Mouse (Mus musculus) midbrain, embryonic 15.5 days (tissue): ENCODE results near the gene Ssrp1. TPM values are rescaled to one million over a fixed set of nuclear protein-coding genes. Genes with fewer than 3 reads are reported as not detected.
A peak's percentile ranks its signal among the peaks of the same experiment; 100 is the strongest.

Source experiments
- ATAC-seq: fragments of 200-750 bp; cut with Nextera tagmentation; replicated peaks from 2 replicates; pipeline ENCODE4 v1.8.0; 2017; ENCODE audit warnings: moderate TSS enrichment
- H3K27ac ChIP-seq: fragments of 300-500 bp; sonication (generic); 2 replicates; pipeline ENCODE4 v1.5.1; 2015; ENCODE audit warnings: mild to moderate bottlenecking, inconsistent platforms
- H3K27me3 ChIP-seq: fragments of 300-500 bp; sonication (generic); replicated peaks from 2 replicates; pipeline ENCODE4 v1.6.1; 2015; ENCODE audit warnings: inconsistent platforms
- H3K36me3 ChIP-seq: fragments of 300-500 bp; sonication (generic); replicated peaks from 2 replicates; pipeline ENCODE4 v1.6.1; 2015; ENCODE audit warnings: inconsistent platforms
- H3K4me1 ChIP-seq: fragments of 300-500 bp; sonication (generic); 2 replicates; pipeline ENCODE4 v1.6.1; 2015; ENCODE audit warnings: inconsistent platforms
- H3K4me2 ChIP-seq: fragments of 300-500 bp; sonication (generic); 2 replicates; pipeline ENCODE4 v1.6.1; 2015; ENCODE audit warnings: inconsistent platforms, mild to moderate bottlenecking, moderate library complexity
- H3K4me3 ChIP-seq: fragments of 300-500 bp; sonication (generic); 2 replicates; pipeline ENCODE4 v1.5.1; 2015; ENCODE audit warnings: mild to moderate bottlenecking, inconsistent platforms
- H3K9ac ChIP-seq: fragments of 300-500 bp; sonication (generic); 2 replicates; pipeline ENCODE4 v1.6.1; 2015; ENCODE audit warnings: mild to moderate bottlenecking, inconsistent platforms
- H3K9me3 ChIP-seq: fragments of 300-500 bp; sonication (generic); 2 replicates; pipeline ENCODE4 v1.6.1; 2016; ENCODE audit warnings: inconsistent platforms
- WGBS: fragments of 180-500 bp; shearing (Covaris S2); methylation state at CpG from one replicate; pipeline ENCODE4 v1.1.7; 2015; ENCODE audit warnings: mixed read lengths; 5-methylcytosine and 5-hydroxymethylcytosine counted together
- polyA plus RNA-seq: library from polyadenylated mRNA; unstranded; fragments of >200 nt; fragmentation: Nextera tagmentation; extraction: Ambion mirVana; gene quantifications from 2 replicates; pipeline ENCODE4 v1.2.1, GENCODE M21; 2015

Gene Ssrp1
- polyA plus RNA-seq, 1 experiment from 2014 or later, result 180 TPM

- Histone ChIP-seq H3K36me3 (no peaks in the 10 kb centered on the region), H3K9ac (no peak overlapping the region)
- no peak for ATAC-seq
Observed at GRCm38 (mm10) chr2:85013826-85014587, 23.0 kb upstream of the Ssrp1 start.

GRCm38 (mm10) chr2:85014588-85014982 is 22.4 kb upstream of the Ssrp1 start:
- no peaks in the 10 kb centered on the region for H3K9me3 ChIP-seq
- ATAC-seq, result no peak

More at GRCm38 (mm10) chr2:85013826-85014587, 23.0 kb upstream of the Ssrp1 start:
- H3K4me3 ChIP-seq, result no peak overlapping the region
- H3K27me3 ChIP-seq, result no peaks in the 10 kb centered on the region
- no peak overlapping the region for H3K27ac ChIP-seq
- WGBS, result 86% methylated on average over 5 of the region's 5 CpGs
- H3K4me2 ChIP-seq, result no peak overlapping the region
- H3K9me3 ChIP-seq, result no peaks in the 10 kb centered on the region
- no peaks in the 10 kb centered on the region for H3K4me1 ChIP-seq

GRCm38 (mm10) chr2:85022043-85022442 is 15.0 kb upstream of the Ssrp1 start:
- Histone ChIP-seq H3K36me3 (no peaks in the 10 kb centered on the region), H3K27me3 (no peaks in the 10 kb centered on the region), H3K4me1 (no peaks in the 10 kb centered on the region), H3K27ac (no peak overlapping the region), H3K9me3 (no peaks in the 10 kb centered on the region), H3K9ac (no peak overlapping the region), H3K4me3 (no peak overlapping the region), H3K4me2 (no peak overlapping the region)
- WGBS, result 25% methylated on average over 4 of the region's 4 CpGs
- ATAC-seq, result no peak

More at GRCm38 (mm10) chr2:85014588-85014982, 22.4 kb upstream of the Ssrp1 start:
- H3K4me1 ChIP-seq, result no peaks in the 10 kb centered on the region
- no peak overlapping the region for H3K4me3 ChIP-seq
- H3K27me3 ChIP-seq, result no peaks in the 10 kb centered on the region
- 65% methylated on average over 3 of the region's 3 CpGs for WGBS
- H3K27ac ChIP-seq, result no peak overlapping the region
- H3K4me2 ChIP-seq, result no peak overlapping the region
- no peak overlapping the region for H3K9ac ChIP-seq
- no peaks in the 10 kb centered on the region for H3K36me3 ChIP-seq

GRCm38 (mm10) chr2:85026178-85026577 is 10.9 kb upstream of the Ssrp1 start:
- H3K4me2 ChIP-seq, result no peak overlapping the region
- H3K4me1 ChIP-seq, result no peaks in the 10 kb centered on the region
- no peak overlapping the region for H3K4me3 ChIP-seq
- H3K27ac ChIP-seq, result no peak overlapping the region
- H3K9ac ChIP-seq, result no peak overlapping the region
- ATAC-seq, result no peak
- H3K36me3 ChIP-seq, result no peaks in the 10 kb centered on the region
- no peaks in the 10 kb centered on the region for H3K27me3 ChIP-seq
- H3K9me3 ChIP-seq, result no peaks in the 10 kb centered on the region
- 85% methylated on average over 3 of the region's 3 CpGs for WGBS

GRCm38 (mm10) chr2:85027281-85027680 is 9.8 kb upstream of the Ssrp1 start:
- Histone ChIP-seq H3K9me3 (no peaks in the 10 kb centered on the region), H3K4me2 (no peak overlapping the region), H3K4me3 (no peak overlapping the region), H3K27me3 (no peaks in the 10 kb centered on the region), H3K27ac (no peak overlapping the region), H3K36me3 (no peaks in the 10 kb centered on the region), H3K9ac (no peak overlapping the region), H3K4me1 (no peaks in the 10 kb centered on the region)
- no peak for ATAC-seq
- WGBS, result 72% methylated on average over 5 of the region's 5 CpGs

GRCm38 (mm10) chr2:85029897-85030296 is 7.1 kb upstream of the Ssrp1 start:
- H3K9ac ChIP-seq, result no peak overlapping the region
- H3K4me3 ChIP-seq, result no peak overlapping the region
- no peaks in the 10 kb centered on the region for H3K4me1 ChIP-seq
- ATAC-seq, result no peak
- no peak overlapping the region for H3K27ac ChIP-seq
- no peaks in the 10 kb centered on the region for H3K27me3 ChIP-seq
- WGBS, result 61% methylated on average over 6 of the region's 6 CpGs
- H3K4me2 ChIP-seq, result no peak overlapping the region
- H3K36me3 ChIP-seq, result no peaks in the 10 kb centered on the region
- no peaks in the 10 kb centered on the region for H3K9me3 ChIP-seq

GRCm38 (mm10) chr2:85030989-85031388 is 6.0 kb upstream of the Ssrp1 start:
- Histone ChIP-seq H3K9me3 (no peaks in the 10 kb centered on the region), H3K9ac (no peak overlapping the region), H3K27ac (no peak overlapping the region), H3K36me3 (no peaks in the 10 kb centered on the region), H3K4me1 (no peaks in the 10 kb centered on the region), H3K4me2 (no peak overlapping the region), H3K4me3 (no peak overlapping the region), H3K27me3 (no peaks in the 10 kb centered on the region)
- WGBS, result 72% methylated on average over 6 of the region's 6 CpGs
- no peak for ATAC-seq

- no peak for ATAC-seq
- no peak overlapping the region for H3K27ac ChIP-seq
- WGBS, result 84% methylated on average over 2 of the region's 2 CpGs
- H3K4me1 ChIP-seq, result peaks cover 9% of the 10 kb centered on the region
- H3K27me3 ChIP-seq, result no peaks in the 10 kb centered on the region
- H3K9ac ChIP-seq, result no peak overlapping the region
- H3K4me2 ChIP-seq, result no peak overlapping the region
- H3K4me3 ChIP-seq, result no peak overlapping the region
- H3K36me3 ChIP-seq, result no peaks in the 10 kb centered on the region
- H3K9me3 ChIP-seq, result no peaks in the 10 kb centered on the region
Observed at GRCm38 (mm10) chr2:85033121-85033520, 3.9 kb upstream of the Ssrp1 start.

GRCm38 (mm10) chr2:85034169-85034568 is 2.9 kb upstream of the Ssrp1 start:
- ATAC-seq, result no peak
- Histone ChIP-seq H3K27me3 (no peaks in the 10 kb centered on the region), H3K4me1 (peaks cover 17% of the 10 kb centered on the region), H3K4me3 (no peak overlapping the region), H3K9me3 (no peaks in the 10 kb centered on the region), H3K27ac (no peak overlapping the region), H3K9ac (no peak overlapping the region), H3K4me2 (no peak overlapping the region), H3K36me3 (no peaks in the 10 kb centered on the region)
- 85% methylated on average over 7 of the region's 7 CpGs for WGBS

- H3K9ac ChIP-seq, result peak overlapping the region; percentile 72
- WGBS, result 10% methylated on average over 11 of the region's 11 CpGs
- peaks cover 18% of the 10 kb centered on the region for H3K36me3 ChIP-seq
- peak overlapping the region; percentile 73 for H3K4me2 ChIP-seq
- H3K27me3 ChIP-seq, result no peaks in the 10 kb centered on the region
- H3K4me1 ChIP-seq, result peaks cover 17% of the 10 kb centered on the region
- peak; percentile 63 for ATAC-seq
- H3K27ac ChIP-seq, result peak overlapping the region; percentile 69
- H3K9me3 ChIP-seq, result no peaks in the 10 kb centered on the region
- H3K4me3 ChIP-seq, result peak overlapping the region; percentile 54
Observed at GRCm38 (mm10) chr2:85036507-85037046, 457 bp upstream of the Ssrp1 start.

GRCm38 (mm10) chr2:85038336-85038735 is 1.3 kb downstream of the Ssrp1 start:
- Histone ChIP-seq H3K4me1 (peaks cover 17% of the 10 kb centered on the region), H3K9ac (peak overlapping the region; percentile 72; the same call in 1 of the 2 replicates), H3K9me3 (no peaks in the 10 kb centered on the region), H3K27ac (no peak overlapping the region), H3K4me2 (peak overlapping the region; percentile 75), H3K36me3 (peaks cover 34% of the 10 kb centered on the region), H3K4me3 (peak overlapping the region; percentile 54), H3K27me3 (no peaks in the 10 kb centered on the region)
- no peak for ATAC-seq
- WGBS, result 76% methylated on average over 13 of the region's 13 CpGs

- Histone ChIP-seq H3K4me2 (no peak overlapping the region), H3K4me1 (peaks cover 16% of the 10 kb centered on the region), H3K9ac (no peak overlapping the region), H3K27me3 (no peaks in the 10 kb centered on the region), H3K27ac (no peak overlapping the region), H3K9me3 (no peaks in the 10 kb centered on the region), H3K4me3 (no peak overlapping the region), H3K36me3 (peaks cover 64% of the 10 kb centered on the region)
- no peak for ATAC-seq
- 94% methylated on average over 7 of the region's 7 CpGs for WGBS
Observed at GRCm38 (mm10) chr2:85043623-85044022, 6.6 kb downstream of the Ssrp1 start.

GRCm38 (mm10) chr2:85046222-85046621 is 9.2 kb downstream of the Ssrp1 start:
- peaks cover 50% of the 10 kb centered on the region for H3K36me3 ChIP-seq
- no peak for ATAC-seq
- no peak overlapping the region for H3K4me3 ChIP-seq
- no peak overlapping the region for H3K4me2 ChIP-seq
- WGBS, result 77% methylated on average over 8 of the region's 8 CpGs
- no peaks in the 10 kb centered on the region for H3K27me3 ChIP-seq
- no peak overlapping the region for H3K27ac ChIP-seq
- no peak overlapping the region for H3K9ac ChIP-seq
- no peaks in the 10 kb centered on the region for H3K9me3 ChIP-seq
- peaks cover 37% of the 10 kb centered on the region for H3K4me1 ChIP-seq
